Mouse (Mus musculus) urinary bladder, adult 2 months (tissue): ENCODE measurements at regions not wholly inside any gene's neighbourhood (a gene's known extent, or its start where the extent isn't known, plus 50 kb on each side); places are given as distances from the start of the nearest gene placed in this dataset.
A peak's percentile ranks its signal among the peaks of the same experiment; 100 is the strongest.
"Not testable (repeated sequence)": the region's sequence is repeated elsewhere in the genome, so short reads cannot be mapped to it uniquely, and the experiment has no call there.

Experiments
- DNase-seq: peaks from one replicate; pipeline ENCODE4 v3.0.0; 2022; ENCODE audit warnings: low spot score

DNA sequence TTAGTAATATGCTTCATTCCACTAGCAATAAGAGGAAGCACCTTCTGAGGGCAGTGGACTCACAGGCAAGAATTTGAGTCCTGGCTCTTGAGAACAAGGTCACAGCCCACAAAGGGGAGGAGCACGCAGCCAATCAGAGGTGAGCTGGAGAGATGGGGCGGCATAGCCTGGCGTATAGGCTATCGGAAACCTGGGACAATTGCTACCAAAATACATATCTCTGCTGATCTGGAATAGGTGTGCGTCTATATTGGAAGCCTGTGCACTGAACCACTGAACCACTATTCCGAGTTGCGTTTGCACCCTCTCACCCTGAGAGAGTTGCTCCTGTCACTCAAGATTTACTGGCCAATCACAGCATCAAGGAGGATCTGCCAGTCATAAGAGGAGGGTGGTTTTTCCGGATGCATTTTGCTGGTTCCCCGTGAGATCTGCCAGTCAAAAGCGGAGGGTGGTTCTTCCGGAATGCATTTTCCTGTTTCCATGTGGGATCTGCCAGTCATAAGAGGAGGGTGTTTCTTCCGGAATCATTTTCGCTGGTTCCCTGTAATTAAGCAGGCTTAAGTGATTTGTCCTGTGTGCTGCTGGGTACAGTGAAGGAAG lies 80.1 kb upstream of the Riok2 start:
- DNase-seq: peak; percentile 62

DNA sequence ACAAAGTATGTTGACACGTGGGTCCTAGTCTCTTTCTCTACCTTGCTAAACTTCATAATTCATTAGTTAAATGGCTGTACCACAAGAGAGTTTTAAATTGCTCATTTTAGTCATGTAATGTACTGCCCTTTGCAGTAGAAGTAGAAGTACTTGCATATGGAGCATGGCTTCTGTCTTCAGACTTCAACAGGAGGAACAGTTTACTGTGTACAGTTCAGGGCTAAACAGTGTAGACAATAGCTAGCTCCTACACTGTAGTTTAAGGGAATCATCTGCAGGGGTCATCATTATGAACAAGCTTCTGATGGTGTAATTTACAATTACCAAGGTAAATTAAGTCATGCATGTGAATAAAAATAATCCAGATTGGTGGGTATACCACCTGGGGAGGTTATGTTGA lies 79.1 kb upstream of the Riok2 start:
- DNase-seq: not testable (repeated sequence)

DNA sequence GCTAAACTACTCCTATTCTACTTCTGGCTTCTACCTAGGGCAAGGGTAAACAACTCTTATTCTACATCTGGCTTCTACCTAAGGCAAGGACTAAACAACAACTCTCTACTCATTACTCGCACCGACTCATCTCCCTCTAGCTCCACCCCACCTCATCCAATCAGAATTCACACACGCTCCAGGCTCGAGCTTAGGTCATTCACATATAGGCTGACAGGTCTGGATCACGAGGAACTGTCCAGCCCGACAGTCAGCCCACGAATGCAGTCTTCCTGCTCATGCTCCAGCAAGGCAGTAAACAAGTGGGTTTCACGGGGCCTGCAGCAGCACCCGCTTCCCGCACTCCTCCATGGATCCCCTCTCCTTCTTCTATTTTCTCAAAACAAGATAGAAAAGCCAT lies 70.6 kb upstream of the Riok2 start:
- DNase-seq: not testable (repeated sequence)
